Mouse (Mus musculus) limb, embryonic 13.5 days (tissue): ENCODE results near the gene Ikzf4. TPM values are rescaled to one million over a fixed set of nuclear protein-coding genes. Genes with fewer than 3 reads are reported as not detected.
A peak's percentile ranks its signal among the peaks of the same experiment; 100 is the strongest.
"Not testable (repeated sequence)": the region's sequence is repeated elsewhere in the genome, so short reads cannot be mapped to it uniquely, and the experiment has no call there.

Experiments
- ATAC-seq: fragments of 200-750 bp; cut with Nextera tagmentation; 2 replicates; pipeline ENCODE4 v1.8.0; 2017; ENCODE audit warnings: low read depth, moderate number of reproducible peaks, moderate TSS enrichment; ENCODE audit not compliant: low FRiP score
- H3K27ac ChIP-seq: fragments of 300-500 bp; sonication (generic); 2 replicates; pipeline ENCODE4 v1.5.1; 2015; ENCODE audit warnings: inconsistent platforms, mild to moderate bottlenecking, moderate library complexity
- H3K27me3 ChIP-seq: fragments of 300-500 bp; sonication (generic); 2 replicates; pipeline ENCODE4 v1.6.1; 2015; ENCODE audit warnings: mild to moderate bottlenecking, inconsistent platforms
- H3K36me3 ChIP-seq: fragments of 300-500 bp; sonication (generic); 2 replicates; pipeline ENCODE4 v1.6.1; 2015; ENCODE audit warnings: inconsistent platforms, mild to moderate bottlenecking, moderate library complexity
- H3K4me1 ChIP-seq: fragments of 300-500 bp; sonication (generic); 2 replicates; pipeline ENCODE4 v1.6.1; 2015; ENCODE audit warnings: inconsistent platforms
- H3K4me2 ChIP-seq: fragments of 300-500 bp; sonication (generic); replicated peaks from 2 replicates; pipeline ENCODE4 v1.6.1; 2015; ENCODE audit warnings: inconsistent platforms, mild to moderate bottlenecking, moderate library complexity
- H3K4me3 ChIP-seq: fragments of 300-500 bp; sonication (generic); 2 replicates; pipeline ENCODE4 v1.5.1; 2015; ENCODE audit warnings: moderate library complexity, mild to moderate bottlenecking, inconsistent platforms
- H3K9ac ChIP-seq: fragments of 300-500 bp; sonication (generic); 2 replicates; pipeline ENCODE4 v1.6.1; 2015; ENCODE audit warnings: mild to moderate bottlenecking, inconsistent platforms
- H3K9me3 ChIP-seq: fragments of 300-500 bp; sonication (generic); 2 replicates; pipeline ENCODE4 v1.6.1; 2016; ENCODE audit warnings: inconsistent platforms
- WGBS: fragments of 180-500 bp; shearing (Covaris S2); methylation state at CpG from one replicate; pipeline ENCODE4 v1.1.7; 2015; 5-methylcytosine and 5-hydroxymethylcytosine counted together
- polyA plus RNA-seq: library from polyadenylated mRNA; unstranded; fragments of >200 nt; fragmentation: Nextera tagmentation; extraction: Ambion mirVana; gene quantifications from 2 replicates; pipeline ENCODE4 v1.2.1, GENCODE M21; 2015

Gene Ikzf4
- polyA plus RNA-seq, 1 experiment from 2014 or later, result 5.2 TPM

DNA sequence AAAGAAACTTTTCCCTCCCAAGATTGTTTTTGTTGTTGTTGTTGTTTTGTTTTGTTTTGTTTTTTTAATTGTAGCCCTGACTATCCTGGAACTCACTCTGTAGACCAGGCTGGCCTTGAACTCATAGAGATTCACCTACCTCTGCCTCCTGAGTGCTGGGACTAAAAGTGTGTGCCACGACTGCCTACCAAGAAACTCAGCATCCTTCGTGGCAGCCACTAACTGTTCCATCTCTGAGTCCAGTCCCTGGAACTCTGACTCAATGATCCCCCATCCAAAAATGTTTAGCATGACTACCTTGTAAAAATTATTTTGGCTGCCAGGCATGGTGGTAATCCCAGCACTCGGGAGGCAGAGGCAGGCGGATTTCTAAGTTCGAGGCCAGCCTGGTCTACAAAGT lies 26.6 kb downstream of the Ikzf4 start:
- not testable (repeated sequence) for H3K27ac ChIP-seq, ATAC-seq, H3K9ac ChIP-seq, H3K4me1 ChIP-seq, H3K4me2 ChIP-seq, H3K9me3 ChIP-seq, H3K4me3 ChIP-seq, H3K27me3 ChIP-seq
- peaks cover 15% of the 10 kb centered on the region for H3K36me3 ChIP-seq
- 90% methylated on average over 5 of the region's 5 CpGs for WGBS

DNA sequence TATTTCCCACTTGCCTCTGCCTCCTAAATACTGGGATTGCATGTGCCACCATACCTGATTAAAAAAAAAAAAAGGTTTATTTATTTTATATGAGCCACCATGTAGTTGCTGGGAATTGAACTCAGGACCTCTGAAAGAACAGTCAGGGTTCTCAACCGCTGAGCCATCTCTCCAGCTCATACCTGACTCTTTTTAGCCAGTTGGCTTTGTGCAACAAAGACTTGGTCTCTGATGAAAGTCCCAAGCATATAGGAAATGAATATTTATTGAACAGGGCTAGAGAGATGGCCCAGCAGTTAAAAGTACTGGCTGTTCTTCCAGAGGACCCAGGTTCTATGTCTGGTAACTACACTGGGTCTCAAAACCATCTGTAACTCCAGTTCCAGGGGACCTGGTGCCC lies 27.2 kb downstream of the Ikzf4 start:
- ATAC-seq, result no peak
- no peak overlapping the region for H3K9ac ChIP-seq
- no peak overlapping the region for H3K27ac ChIP-seq
- H3K4me3 ChIP-seq, result no peak overlapping the region
- WGBS, result 84% methylated on average over 1 of the region's 1 CpGs
- no peaks in the 10 kb centered on the region for H3K27me3 ChIP-seq
- no peaks in the 10 kb centered on the region for H3K9me3 ChIP-seq
- peaks cover 10% of the 10 kb centered on the region for H3K36me3 ChIP-seq
- no peaks in the 10 kb centered on the region for H3K4me1 ChIP-seq
- H3K4me2 ChIP-seq, result no peak overlapping the region

DNA sequence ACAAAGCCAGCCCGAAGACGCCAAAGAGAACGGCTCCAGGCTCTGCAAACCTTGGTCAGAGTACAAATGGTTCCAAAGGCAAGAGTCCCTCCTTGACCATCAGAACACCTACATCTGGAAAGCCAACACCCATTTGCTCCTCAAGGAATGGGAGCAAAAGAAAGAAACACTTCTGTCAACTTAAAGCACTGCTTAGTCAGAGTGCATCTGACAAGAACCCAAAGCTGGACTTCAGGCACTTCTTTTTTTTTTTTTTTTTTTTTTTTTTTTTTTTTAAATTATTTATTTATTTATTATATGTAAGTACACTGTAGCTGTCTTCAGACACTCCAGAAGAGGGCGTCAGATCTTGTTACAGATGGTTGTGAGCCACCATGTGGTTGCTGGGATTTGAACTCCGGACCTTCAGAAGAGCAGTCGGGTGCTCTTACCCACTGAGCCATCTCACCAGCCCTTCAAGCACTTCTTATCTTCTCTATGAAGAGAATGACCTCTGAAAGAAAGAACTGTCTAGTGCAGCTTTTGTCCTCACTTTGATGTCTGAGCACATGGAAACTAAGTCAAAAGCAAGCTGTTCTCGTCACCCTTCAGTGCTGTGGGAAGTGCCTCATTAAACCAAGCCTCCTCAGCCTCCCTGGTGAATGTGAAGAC lies 29.9 kb downstream of the Ikzf4 start:
- H3K27me3 ChIP-seq, H3K36me3 ChIP-seq, H3K4me1 ChIP-seq, H3K27ac ChIP-seq, H3K4me3 ChIP-seq, H3K9ac ChIP-seq, H3K4me2 ChIP-seq, H3K9me3 ChIP-seq, ATAC-seq: not testable (repeated sequence)
- 85% methylated on average over 6 of the region's 7 CpGs for WGBS

DNA sequence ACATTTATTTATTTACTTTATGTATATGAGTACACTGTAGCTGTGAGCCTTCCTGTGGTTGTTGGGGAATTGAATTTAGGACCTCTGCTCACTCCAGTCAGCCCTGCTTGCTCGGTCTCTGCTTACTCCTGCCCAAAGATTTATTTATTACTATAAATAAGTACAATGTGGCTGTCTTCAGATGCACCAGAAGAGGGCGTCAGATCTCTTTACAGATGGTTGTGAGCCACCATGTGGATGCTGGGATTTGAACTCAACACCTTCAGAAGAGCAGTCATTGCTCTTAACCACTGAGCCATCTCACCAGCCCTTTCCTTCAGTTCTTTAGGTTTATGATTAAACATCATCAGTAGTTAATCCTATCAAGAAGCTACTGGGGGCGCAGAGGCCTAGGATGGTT lies 30.9 kb downstream of the Ikzf4 start:
- Histone ChIP-seq H3K27ac (no peak overlapping the region), H3K9me3 (no peaks in the 10 kb centered on the region), H3K27me3 (0 out of 2 replicates have a peak, but pooled peaks cover 3% of the 10 kb centered on the region), H3K4me3 (no peak overlapping the region), H3K36me3 (no peaks in the 10 kb centered on the region), H3K9ac (no peak overlapping the region), H3K4me2 (no peak overlapping the region), H3K4me1 (no peaks in the 10 kb centered on the region)
- WGBS, result 51% methylated on average over 3 of the region's 3 CpGs
- ATAC-seq, result no peak

DNA sequence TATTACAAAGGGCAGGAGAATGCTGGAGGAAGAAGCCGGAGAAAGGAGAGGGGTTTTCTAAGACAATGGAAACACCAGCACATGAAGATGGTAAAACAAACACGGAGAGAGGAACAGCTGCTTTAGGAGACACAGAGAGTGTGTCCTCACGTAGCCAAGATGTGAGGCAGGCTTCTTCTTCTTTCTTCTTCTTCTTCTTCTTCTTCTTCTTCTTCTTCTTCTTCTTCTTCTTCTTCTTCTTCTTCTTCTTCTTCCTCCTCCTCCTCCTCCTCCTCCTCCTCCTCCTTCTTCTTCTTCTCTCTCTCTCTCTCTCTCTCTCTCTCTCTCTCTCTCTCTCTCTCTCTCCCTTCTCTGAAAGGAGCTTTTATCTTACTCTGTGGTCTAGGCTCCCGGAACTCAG lies 32.0 kb downstream of the Ikzf4 start:
- H3K9me3 ChIP-seq, H3K4me2 ChIP-seq, H3K27ac ChIP-seq, ATAC-seq, H3K4me1 ChIP-seq, H3K36me3 ChIP-seq, H3K9ac ChIP-seq, H3K4me3 ChIP-seq, H3K27me3 ChIP-seq: not testable (repeated sequence)
- WGBS, result 72% methylated on average over 4 of the region's 4 CpGs

DNA sequence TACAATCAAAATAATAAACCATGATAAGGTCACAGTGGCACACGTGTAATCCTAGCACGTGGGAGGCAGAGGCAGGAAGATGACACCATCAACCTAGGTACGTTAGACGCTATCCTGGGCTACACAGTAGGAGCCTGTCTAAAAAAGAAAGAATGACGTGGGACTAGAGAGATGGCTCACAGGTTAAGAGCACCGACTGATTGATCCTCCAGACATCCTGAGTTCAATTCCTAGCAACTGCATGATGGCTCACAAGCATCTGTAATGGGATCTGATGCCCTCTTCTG lies 32.7 kb downstream of the Ikzf4 start:
- WGBS, result 41% methylated on average over 6 of the region's 6 CpGs
- Histone ChIP-seq H3K9ac (no peak overlapping the region), H3K4me1 (no peaks in the 10 kb centered on the region), H3K27ac (no peak overlapping the region), H3K9me3 (no peaks in the 10 kb centered on the region), H3K4me2 (no peak overlapping the region; the same call in 1 of the 2 replicates), H3K36me3 (no peaks in the 10 kb centered on the region), H3K4me3 (no peak overlapping the region), H3K27me3 (0 out of 2 replicates have a peak, but pooled peaks cover 3% of the 10 kb centered on the region)
- ATAC-seq, result no peak

DNA sequence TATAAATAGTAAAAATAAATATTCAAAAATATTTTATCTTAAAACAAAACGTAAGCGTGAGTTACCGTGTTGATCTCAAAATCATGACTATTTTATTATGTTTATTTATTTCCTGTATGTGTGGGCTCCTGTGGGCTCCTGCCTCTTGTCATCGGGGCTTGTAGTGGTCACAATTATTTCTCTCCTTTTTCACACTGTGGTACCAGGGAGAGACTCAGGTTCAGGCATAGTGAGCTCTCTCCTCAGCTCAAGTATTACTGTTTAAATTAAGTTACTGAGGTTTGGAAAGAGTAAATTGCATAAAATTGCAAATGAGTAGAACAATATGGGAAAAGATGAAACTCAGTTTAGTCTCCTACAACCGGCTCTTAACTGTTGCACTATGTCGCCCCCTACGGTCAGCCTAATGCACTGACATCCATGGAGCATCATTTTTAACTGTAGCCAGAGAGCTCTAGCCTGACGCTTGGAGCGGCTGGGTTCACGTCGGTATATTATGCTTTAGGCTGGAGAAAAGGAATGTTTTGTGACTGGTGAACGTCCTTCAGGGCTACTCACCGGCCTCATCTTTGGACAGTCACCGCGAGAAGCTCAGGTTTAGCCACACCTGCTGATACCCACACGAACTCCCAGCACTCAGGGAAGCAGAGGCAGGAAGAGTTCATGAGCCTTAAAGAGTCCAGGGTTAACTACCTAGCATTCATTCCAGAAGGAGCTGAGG lies 33.2 kb downstream of the Ikzf4 start:
- Histone ChIP-seq H3K36me3 (no peaks in the 10 kb centered on the region), H3K4me2 (peak overlapping the region; percentile 15; the same call in 1 of the 2 replicates), H3K9me3 (no peaks in the 10 kb centered on the region), H3K4me3 (no peak overlapping the region), H3K4me1 (no peaks in the 10 kb centered on the region), H3K27me3 (0 out of 2 replicates have a peak, but pooled peaks cover 3% of the 10 kb centered on the region), H3K9ac (no peak overlapping the region), H3K27ac (no peak overlapping the region)
- 15% methylated on average over 16 of the region's 16 CpGs for WGBS
- ATAC-seq, result peak; percentile 64; the same call in 1 of the 2 replicates

DNA sequence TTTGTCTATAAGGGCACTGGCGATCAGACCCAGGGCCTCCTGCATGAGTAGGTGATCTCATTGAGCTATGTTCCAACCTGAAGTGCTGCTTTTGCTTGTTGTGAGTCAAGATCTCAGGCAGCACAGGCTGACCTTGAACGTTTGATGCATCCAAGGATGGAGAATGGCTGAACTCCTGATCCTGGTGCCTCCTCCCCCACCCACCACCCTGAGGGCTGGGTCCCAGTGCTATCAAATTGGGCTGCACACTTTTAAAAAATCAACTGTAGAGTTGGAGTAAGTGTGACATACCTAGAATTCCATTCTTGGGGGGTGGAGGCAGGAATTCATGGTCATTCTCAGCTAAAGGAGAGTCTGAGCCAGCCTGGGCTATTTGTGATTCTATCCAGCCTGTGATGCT lies 39.3 kb downstream of the Ikzf4 start:
- Histone ChIP-seq H3K4me1 (no peaks in the 10 kb centered on the region), H3K36me3 (no peaks in the 10 kb centered on the region), H3K4me3 (no peak overlapping the region), H3K27me3 (no peaks in the 10 kb centered on the region), H3K4me2 (no peak overlapping the region), H3K9me3 (no peaks in the 10 kb centered on the region), H3K27ac (no peak overlapping the region), H3K9ac (no peak overlapping the region)
- WGBS, result 36% methylated on average over 2 of the region's 2 CpGs
- ATAC-seq, result no peak

DNA sequence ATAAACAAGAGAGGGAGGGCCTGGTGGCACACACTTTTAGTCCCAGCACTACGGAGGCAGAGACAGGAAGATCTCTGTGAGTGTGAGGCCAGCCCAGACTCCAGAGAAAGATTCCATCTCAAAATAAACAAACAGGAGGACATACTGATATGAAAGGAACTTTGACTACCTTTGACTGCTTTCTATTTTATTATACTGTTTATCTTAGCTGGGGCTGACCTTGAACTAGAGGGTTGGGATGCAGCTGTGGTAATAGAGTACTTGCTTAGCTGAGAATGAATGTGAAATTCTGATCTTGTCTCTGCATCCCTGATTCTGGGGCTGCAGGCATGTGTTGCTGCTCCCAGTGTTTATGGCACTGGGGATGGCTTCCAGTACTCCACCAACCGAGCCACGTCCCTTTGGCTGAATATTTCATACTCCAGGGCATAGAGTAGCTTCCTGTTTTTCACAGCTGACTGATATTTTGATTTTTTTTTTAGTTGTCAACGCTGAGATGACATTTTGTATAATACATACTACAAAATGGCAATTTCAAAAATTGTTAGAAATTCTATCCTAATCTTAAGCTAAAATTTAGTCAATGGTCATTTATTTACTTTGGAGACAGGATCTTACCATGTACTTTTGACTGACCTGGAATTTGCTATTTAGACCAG lies 43.2 kb downstream of the Ikzf4 start:
- Histone ChIP-seq H3K4me3 (no peak overlapping the region), H3K36me3 (no peaks in the 10 kb centered on the region), H3K27ac (no peak overlapping the region), H3K9ac (no peak overlapping the region), H3K4me2 (no peak overlapping the region), H3K9me3 (no peaks in the 10 kb centered on the region), H3K27me3 (no peaks in the 10 kb centered on the region), H3K4me1 (no peaks in the 10 kb centered on the region)
- no peak for ATAC-seq
- WGBS, result 88% methylated on average over 4 of the region's 4 CpGs

DNA sequence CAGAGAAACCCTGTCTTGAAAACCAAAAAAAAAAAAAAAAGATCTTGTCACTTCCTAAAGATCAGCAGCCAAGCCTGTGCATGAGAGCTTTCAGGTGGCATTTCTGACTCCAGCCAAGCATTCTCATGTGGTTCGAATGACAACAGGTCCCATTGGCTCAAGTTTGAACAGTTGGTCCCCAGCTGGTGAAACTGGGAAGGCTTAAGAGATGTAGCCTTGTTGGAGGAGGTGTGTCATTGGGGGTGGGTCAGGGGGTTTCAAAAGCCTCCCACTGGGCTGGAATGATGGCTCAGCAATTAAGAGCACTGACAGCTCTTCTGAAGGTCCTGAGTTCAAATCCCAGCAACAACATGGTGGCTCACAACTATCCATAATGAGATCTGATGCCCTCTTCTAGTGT lies 44.3 kb downstream of the Ikzf4 start:
- no peaks in the 10 kb centered on the region for H3K4me1 ChIP-seq
- no peak for ATAC-seq
- no peak overlapping the region for H3K4me2 ChIP-seq
- WGBS, result 91% methylated on average over 1 of the region's 1 CpGs
- no peak overlapping the region for H3K9ac ChIP-seq
- no peak overlapping the region for H3K4me3 ChIP-seq
- H3K27ac ChIP-seq, result no peak overlapping the region
- no peaks in the 10 kb centered on the region for H3K9me3 ChIP-seq
- H3K36me3 ChIP-seq, result no peaks in the 10 kb centered on the region
- H3K27me3 ChIP-seq, result no peaks in the 10 kb centered on the region

DNA sequence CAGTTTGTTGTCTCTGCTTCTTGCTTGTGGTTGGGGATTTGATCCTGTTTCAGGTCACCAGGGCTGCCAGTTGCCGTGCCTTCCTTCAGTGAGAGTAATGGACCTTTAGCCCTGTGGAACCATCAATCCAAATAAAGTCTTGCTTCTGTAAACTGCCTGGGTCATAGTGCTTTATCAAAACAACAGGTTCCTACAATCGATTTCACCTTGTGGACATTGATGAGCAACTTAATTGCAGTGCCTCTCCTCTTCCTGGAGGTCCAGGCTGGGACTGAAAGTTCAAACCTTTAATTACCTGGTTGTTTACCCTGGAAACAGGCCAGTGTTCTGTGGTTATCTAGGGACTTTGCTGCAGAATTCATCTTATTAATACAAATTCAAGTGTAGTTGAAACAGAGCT lies 47.3 kb downstream of the Ikzf4 start:
- no peaks in the 10 kb centered on the region for H3K4me1 ChIP-seq
- no peaks in the 10 kb centered on the region for H3K27me3 ChIP-seq
- H3K9ac ChIP-seq, result no peak overlapping the region
- no peaks in the 10 kb centered on the region for H3K9me3 ChIP-seq
- WGBS, result 41% methylated on average over 2 of the region's 2 CpGs
- H3K27ac ChIP-seq, result no peak overlapping the region
- no peaks in the 10 kb centered on the region for H3K36me3 ChIP-seq
- no peak for ATAC-seq
- no peak overlapping the region for H3K4me2 ChIP-seq
- no peak overlapping the region for H3K4me3 ChIP-seq

DNA sequence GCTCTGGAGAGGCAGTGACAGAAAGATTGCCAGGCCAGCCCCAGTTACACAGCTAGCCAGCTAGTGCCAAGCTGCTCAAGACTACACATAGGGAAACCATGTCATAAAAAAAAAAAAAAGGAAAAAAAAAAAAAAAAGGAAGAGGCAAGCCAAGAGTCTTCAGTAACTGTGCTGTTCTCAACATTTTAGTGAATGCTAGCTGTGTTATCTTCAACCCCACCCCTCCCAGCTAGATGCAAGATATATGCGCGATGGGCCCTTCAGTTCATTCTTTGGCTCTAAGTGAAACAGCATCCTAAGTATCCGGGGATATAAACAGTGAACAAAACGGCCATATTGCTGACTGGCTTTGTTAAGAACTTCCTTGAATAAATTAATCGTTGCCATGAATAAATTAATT lies 53.0 kb downstream of the Ikzf4 start:
- no peak overlapping the region for H3K4me3 ChIP-seq
- WGBS, result 78% methylated on average over 5 of the region's 5 CpGs
- H3K4me2 ChIP-seq, result no peak overlapping the region
- H3K27ac ChIP-seq, result no peak overlapping the region
- H3K9me3 ChIP-seq, result no peaks in the 10 kb centered on the region
- peaks cover 31% of the 10 kb centered on the region for H3K27me3 ChIP-seq
- H3K36me3 ChIP-seq, result no peaks in the 10 kb centered on the region
- H3K9ac ChIP-seq, result no peak overlapping the region
- no peak for ATAC-seq
- H3K4me1 ChIP-seq, result peaks cover 21% of the 10 kb centered on the region
